Mouse (Mus musculus) frontal cortex, adult (tissue): Measurements from ENCODE around the gene Vmn2r121.

Experiments used
- ATAC-seq: cut with Nextera tagmentation; 2 replicates; pipeline ENCODE4 v1.9.2; 2017; ENCODE audit warnings: mild to moderate bottlenecking, moderate library complexity, mixed read lengths; ENCODE audit not compliant: low TSS enrichment

Vmn2r121 gene

GRCm38 (mm10) chrX:124135852-124136251 is at the start of gene Vmn2r121:
TSS of gene Vmn2r121 (minus strand) at chrX:124135952.
- no peak for ATAC-seq
